Mouse (Mus musculus) heart, postnatal 14 days (tissue): ENCODE measurements around the gene Bicc1. TPM values are rescaled to one million over a fixed set of nuclear protein-coding genes. Genes with fewer than 3 reads are reported as not detected.

Source experiments
- DNase-seq, 2 experiments: peaks; one replicate each; pipeline ENCODE4 v3.0.0; 2021 to 2022
- intact Hi-C: fragments of 180-260 bp; cut with DNase I; formaldehyde crosslinking; loops from one replicate; pipeline ENCODE4 v1.15.1; 2025
- long read RNA-seq, 2 experiments: library from polyadenylated mRNA; stranded (forward); transcript quantifications; one replicate each; pipeline ENCODE4 v2.0.0; 2021
- total RNA-seq, 2 experiments: library from RNA; stranded (reverse); gene quantifications; 2 replicates each; pipeline ENCODE4 v1.2.3; 2021

Bicc1 gene
- total RNA-seq, result 10 to 100 TPM; 22.1 to 27.9 TPM
- long read RNA-seq, experiment 1, full-length matches to known transcripts, result 9 of 13 reads
- long read RNA-seq, experiment 1, partial matches to known transcripts, result 0 of 13 reads
- long read RNA-seq, experiment 1, other reads (novel, unspliced or antisense), result 4 of 13 reads
- long read RNA-seq, experiment 2, full-length matches to known transcripts, result 23 of 28 reads
- long read RNA-seq, experiment 2, partial matches to known transcripts, result 3 of 28 reads
- long read RNA-seq, experiment 2, other reads (novel, unspliced or antisense), result 2 of 28 reads

- DNase-seq, result peak; percentile 65 to 80
- intact Hi-C loops, result loop anchor here (5.0 kb wide), 2 partner anchors 63 to 107 kb away; no protein-coding TSS in a partner anchor
Measured at GRCm38 (mm10) chr10:71159676-71160235, at the start of gene Bicc1. TSS of gene Bicc1 (minus strand) at chr10:71159700.

DNA sequence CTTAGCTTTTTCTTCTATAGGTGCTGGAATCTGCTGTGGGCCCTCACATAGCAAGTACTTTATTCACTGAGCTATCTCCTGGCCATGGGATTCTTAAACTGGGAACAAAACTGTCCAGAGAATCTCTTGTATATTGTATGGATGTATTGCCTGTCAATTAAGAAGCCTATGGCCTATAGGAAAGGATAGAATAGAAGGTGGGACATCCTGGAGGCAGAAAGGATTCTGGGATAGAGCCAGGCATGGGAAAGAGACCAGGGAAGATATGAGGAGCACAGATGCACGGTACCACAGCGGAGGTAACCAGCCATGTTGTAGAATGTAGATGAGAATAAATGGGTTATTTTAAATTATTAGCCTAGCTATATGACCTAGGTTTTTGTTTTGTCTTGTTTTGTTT lies 42.0 kb upstream of the Bicc1 start:
- no peak for DNase-seq
- intact Hi-C loops, result no loop called here

GRCm38 (mm10) chr10:71200964-71201363 lies 41.5 kb upstream of the Bicc1 start:
- DNase-seq, result no peak
- intact Hi-C loops, result no loop called here

DNA sequence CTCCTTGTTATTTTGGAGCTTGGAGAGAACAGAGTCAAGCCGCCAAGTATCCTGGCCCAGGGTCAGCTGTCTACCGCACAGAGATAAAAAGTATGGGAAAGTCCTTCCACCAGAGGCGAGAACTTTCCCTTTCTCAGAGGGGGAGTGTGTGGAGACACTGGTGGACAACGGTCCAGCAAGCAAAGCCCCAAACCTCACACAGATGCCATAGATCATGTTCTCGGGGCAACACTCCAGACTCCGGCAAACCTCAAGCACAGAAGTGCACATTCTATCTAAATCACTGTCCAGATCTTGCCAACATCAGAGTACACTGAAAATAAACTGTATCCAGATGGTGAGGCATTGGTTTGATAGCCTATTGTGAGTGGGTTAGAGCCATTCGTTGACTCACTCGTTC lies 39.2 kb upstream of the Bicc1 start:
- peak; percentile 44 to 46 for DNase-seq
- intact Hi-C loops, result no loop called here

DNA sequence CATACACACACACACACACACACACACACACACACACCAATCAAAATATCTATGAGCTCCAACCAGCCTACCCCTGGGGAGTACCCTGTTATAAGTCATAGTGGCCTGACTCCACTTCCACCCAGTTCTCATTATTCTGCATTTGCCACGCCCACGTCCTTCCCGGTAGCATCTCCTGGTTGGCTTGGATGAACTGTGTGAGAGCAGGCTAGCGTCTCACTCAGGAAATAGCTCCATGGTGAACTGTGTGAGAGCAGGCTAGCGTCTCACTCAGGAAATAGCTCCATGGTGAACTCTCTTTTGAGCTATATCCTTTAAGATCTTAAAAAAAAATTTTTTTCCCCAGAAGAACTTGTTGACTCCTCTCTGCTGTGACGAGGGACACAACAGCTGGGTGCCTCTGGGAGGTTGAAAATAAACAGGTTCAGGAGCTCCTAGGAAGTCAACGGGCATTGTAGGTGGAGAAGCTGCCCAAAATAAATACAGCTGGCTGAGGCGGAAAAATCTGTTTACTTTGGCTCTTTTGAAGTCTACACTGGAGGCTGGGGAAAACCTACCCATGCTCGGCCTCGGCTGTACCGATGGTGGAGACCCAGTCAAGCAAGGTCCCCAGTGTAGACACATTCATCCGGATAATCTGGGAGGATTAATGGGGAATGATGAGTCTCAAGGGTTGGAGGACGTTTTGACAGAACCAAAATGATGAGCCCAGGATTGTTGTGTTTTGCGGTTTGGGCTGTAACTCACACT lies 37.7 kb upstream of the Bicc1 start:
- peak in 1 of 2 experiments; percentile 10 for DNase-seq
- intact Hi-C loops, result no loop called here

- intact Hi-C loops, result no loop called here
Measured at GRCm38 (mm10) chr10:71195501-71195900, 36.0 kb upstream of the Bicc1 start.

DNA sequence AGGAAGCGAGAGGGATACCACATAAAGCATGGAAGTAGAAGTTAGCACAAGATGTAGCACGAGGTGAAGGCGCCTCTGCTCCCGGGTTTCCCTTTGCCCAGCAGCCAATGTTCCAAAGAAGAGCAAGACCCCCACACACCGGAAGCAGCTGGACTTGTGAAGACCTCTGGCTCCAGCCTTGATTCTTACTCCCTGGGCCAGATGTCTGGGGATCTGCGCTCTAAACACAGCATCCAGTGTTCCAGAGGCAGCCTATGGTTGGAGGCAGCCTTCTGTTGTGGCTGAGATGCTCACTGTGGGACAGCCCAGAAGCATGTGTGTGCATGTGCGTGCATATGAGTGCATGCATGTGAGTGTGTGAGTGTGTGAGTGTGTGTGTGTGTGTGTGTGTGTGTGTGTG lies 35.2 kb upstream of the Bicc1 start:
- DNase-seq, result peak in 1 of 2 experiments; percentile 22
- intact Hi-C loops, result no loop called here

More at GRCm38 (mm10) chr10:71195501-71195900, 36.0 kb upstream of the Bicc1 start:
- DNase-seq, result peak; percentile 29 to 32

GRCm38 (mm10) chr10:71193319-71193718 lies 33.8 kb upstream of the Bicc1 start:
- intact Hi-C loops, result no loop called here
- no peak for DNase-seq

GRCm38 (mm10) chr10:71192886-71193285 lies 33.4 kb upstream of the Bicc1 start:
- peak; percentile 26 to 42 for DNase-seq
- intact Hi-C loops, result no loop called here

- intact Hi-C loops, result no loop called here
- no peak for DNase-seq
Measured at GRCm38 (mm10) chr10:71188681-71189080, 29.2 kb upstream of the Bicc1 start.

GRCm38 (mm10) chr10:71185059-71185458 lies 25.6 kb upstream of the Bicc1 start:
- DNase-seq, result no peak
- intact Hi-C loops, result no loop called here

GRCm38 (mm10) chr10:71183339-71184031 lies 24.0 kb upstream of the Bicc1 start:
- intact Hi-C loops, result no loop called here

DNA sequence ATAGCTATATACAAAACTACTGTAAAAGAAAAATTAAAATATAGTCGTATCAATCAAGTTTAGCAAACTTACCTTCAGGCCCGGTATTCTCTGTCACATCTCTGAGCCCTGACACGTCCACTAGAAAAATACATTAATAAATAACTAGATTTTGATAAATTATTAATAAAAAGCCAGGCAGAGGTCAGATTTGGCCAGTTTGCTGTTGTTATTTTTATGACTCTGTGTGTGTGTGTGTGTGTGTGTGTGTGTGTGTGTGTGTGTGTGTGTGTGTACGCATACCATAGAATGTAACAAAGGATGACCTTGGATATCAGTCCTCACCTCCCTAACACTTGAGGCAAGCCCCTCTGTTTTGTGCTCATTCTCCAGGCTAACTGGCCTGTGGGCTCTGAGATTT lies 22.4 kb upstream of the Bicc1 start:
- intact Hi-C loops, result no loop called here
- DNase-seq, result no peak

More at GRCm38 (mm10) chr10:71183339-71184031, 24.0 kb upstream of the Bicc1 start:
- no peak for DNase-seq

DNA sequence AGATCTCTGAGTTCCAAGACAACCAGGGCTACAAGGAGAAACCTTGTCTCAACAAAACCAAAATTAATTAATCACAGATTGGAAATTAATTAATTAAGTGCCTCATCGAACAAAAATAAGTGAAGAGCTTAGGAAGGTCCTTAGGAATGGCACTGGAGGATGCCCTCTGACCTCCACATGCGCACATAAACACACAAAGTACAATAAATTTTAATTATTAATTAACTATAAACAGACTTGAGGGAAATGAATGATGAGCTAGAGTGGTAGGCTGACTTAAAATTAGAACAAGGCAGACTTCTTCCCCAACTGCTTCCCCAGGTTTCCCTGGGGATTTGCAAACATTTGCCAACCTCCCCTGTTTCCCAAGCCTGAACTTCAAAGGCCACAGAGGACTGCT lies 21.6 kb upstream of the Bicc1 start:
- intact Hi-C loops, result no loop called here
- DNase-seq, result no peak

- intact Hi-C loops, result no loop called here
- no peak for DNase-seq
Measured at GRCm38 (mm10) chr10:71180057-71180456, 20.6 kb upstream of the Bicc1 start.

DNA sequence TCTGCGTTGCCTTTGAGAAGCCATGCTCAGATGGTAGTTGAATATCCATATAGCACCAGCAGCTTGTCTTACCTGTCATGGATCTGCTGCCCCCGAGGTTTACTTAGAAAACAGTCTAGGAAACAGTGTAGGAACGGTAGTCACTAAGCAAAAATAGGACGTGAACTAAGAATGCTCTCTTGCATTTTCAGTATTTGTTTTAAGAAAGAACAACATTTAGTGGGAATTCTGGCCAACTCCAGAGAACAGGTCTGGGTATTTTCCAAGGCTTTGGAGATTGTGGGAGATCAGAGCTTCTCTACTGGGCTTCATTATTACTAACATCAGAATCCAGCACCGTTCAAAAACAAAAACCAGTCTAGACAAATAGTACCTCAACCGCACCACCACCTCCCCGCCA lies 17.7 kb upstream of the Bicc1 start:
- DNase-seq, result no peak

GRCm38 (mm10) chr10:71176341-71176740 lies 16.8 kb upstream of the Bicc1 start:
- no peak for DNase-seq
- intact Hi-C loops, result no loop called here

More for the DNA sequence above, 17.7 kb upstream of the Bicc1 start:
- intact Hi-C loops, result no loop called here

- intact Hi-C loops, result no loop called here
Measured at GRCm38 (mm10) chr10:71175280-71175679, 15.8 kb upstream of the Bicc1 start.

DNA sequence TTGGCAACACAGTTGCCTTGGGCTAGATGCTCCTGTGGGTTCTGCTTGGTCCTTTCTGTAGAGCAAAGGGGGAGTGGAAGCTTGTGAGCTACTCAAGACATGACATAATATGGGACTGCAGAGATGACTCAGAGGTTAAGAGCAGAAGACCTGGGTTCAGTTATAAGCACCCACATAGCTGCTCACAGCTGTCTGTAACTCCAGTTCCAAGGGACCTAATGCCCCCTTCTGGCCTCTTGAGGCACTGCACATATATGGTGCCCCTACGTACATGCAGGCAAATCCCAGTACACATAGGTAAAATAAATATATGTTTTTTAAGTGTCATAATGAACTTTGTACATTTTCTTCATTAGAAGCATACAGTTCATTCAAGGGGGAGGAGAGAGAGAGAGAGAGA lies 11.9 kb upstream of the Bicc1 start:
- no peak for DNase-seq
- intact Hi-C loops, result no loop called here

More at GRCm38 (mm10) chr10:71175280-71175679, 15.8 kb upstream of the Bicc1 start:
- no peak for DNase-seq

DNA sequence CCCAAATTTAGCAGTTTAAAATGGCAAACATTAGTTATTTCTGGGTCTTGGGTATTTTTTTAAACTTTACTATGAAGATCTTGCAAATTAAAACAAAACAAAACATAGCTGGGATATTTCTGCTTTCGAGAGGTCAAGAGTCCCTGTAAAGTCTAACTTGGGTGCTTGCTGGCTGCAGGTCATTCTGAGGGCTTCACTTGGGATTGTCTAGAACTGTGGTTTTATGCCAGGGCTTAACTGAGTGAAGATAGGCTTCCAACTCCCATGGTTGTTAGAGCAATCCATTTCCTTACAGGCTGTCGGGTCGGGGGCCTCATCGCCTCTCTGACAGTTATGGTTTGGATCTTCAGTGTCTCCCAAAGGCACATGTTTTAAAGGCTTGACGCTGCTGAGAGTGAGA lies 11.3 kb upstream of the Bicc1 start:
- DNase-seq, result no peak
- intact Hi-C loops, result no loop called here

- DNase-seq, result peak in 1 of 2 experiments; percentile 12
- intact Hi-C loops, result no loop called here
Measured at GRCm38 (mm10) chr10:71169811-71170210, 10.3 kb upstream of the Bicc1 start.
